Mouse (Mus musculus) hindbrain, embryonic 16.5 days (tissue): Measurements from ENCODE around the gene Arhgef39. TPM values are rescaled to one million over a fixed set of nuclear protein-coding genes. Genes with fewer than 3 reads are reported as not detected.

ENCODE experiments used
- ATAC-seq: fragments of 200-750 bp; cut with Nextera tagmentation; 2 replicates; pipeline ENCODE4 v1.8.0; 2017; ENCODE audit warnings: moderate TSS enrichment, moderate library complexity
- H3K27ac ChIP-seq: fragments of 300-500 bp; sonication (generic); 2 replicates; pipeline ENCODE4 v1.5.1; 2014; ENCODE audit warnings: low read depth, mild to moderate bottlenecking, control low read depth, low read length, moderate library complexity
- H3K27me3 ChIP-seq: fragments of 300-500 bp; sonication (generic); replicated peaks from 2 replicates; pipeline ENCODE4 v1.6.1; 2014; ENCODE audit warnings: low read length; ENCODE audit not compliant: control insufficient read depth, insufficient read depth
- H3K36me3 ChIP-seq: fragments of 300-500 bp; sonication (generic); 2 replicates; pipeline ENCODE4 v1.6.1; 2014; ENCODE audit warnings: mild to moderate bottlenecking, low read length, moderate library complexity, mixed read lengths; ENCODE audit not compliant: control insufficient read depth, insufficient read depth
- H3K4me1 ChIP-seq: fragments of 300-500 bp; sonication (generic); 2 replicates; pipeline ENCODE4 v1.6.1; 2014; ENCODE audit warnings: low read depth, low read length; ENCODE audit not compliant: control insufficient read depth, insufficient read depth
- H3K4me2 ChIP-seq: fragments of 300-500 bp; sonication (generic); 2 replicates; pipeline ENCODE4 v1.6.1; 2014; ENCODE audit warnings: mild to moderate bottlenecking, low read length, control low read depth, moderate library complexity
- H3K4me3 ChIP-seq: fragments of 300-500 bp; sonication (generic); 2 replicates; pipeline ENCODE4 v1.5.1; 2014; ENCODE audit warnings: mild to moderate bottlenecking, low read length, control low read depth, moderate library complexity
- H3K9ac ChIP-seq: fragments of 300-500 bp; sonication (generic); 2 replicates; pipeline ENCODE4 v1.6.1; 2014; ENCODE audit warnings: low read depth, mild to moderate bottlenecking, control low read depth, low read length, moderate library complexity
- H3K9me3 ChIP-seq: fragments of 300-500 bp; sonication (generic); 2 replicates; pipeline ENCODE4 v1.6.1; 2014; ENCODE audit warnings: mild to moderate bottlenecking, low read length, moderate library complexity; ENCODE audit not compliant: control insufficient read depth
- WGBS: fragments of 180-500 bp; shearing (Covaris S2); extraction: QIAGEN DNeasy Blood & Tissue Kit; methylation state at CpG from one replicate; pipeline ENCODE4 v1.1.7; 2014; 5-methylcytosine and 5-hydroxymethylcytosine counted together
- polyA plus RNA-seq: library from polyadenylated mRNA; unstranded; fragments of >200 nt; fragmentation: Nextera tagmentation; extraction: Ambion mirVana; gene quantifications from 2 replicates; pipeline ENCODE4 v1.2.1, GENCODE M21; 2015

Gene Arhgef39
- polyA plus RNA-seq, 1 experiment from 2014 or later, result 8.2 TPM

DNA sequence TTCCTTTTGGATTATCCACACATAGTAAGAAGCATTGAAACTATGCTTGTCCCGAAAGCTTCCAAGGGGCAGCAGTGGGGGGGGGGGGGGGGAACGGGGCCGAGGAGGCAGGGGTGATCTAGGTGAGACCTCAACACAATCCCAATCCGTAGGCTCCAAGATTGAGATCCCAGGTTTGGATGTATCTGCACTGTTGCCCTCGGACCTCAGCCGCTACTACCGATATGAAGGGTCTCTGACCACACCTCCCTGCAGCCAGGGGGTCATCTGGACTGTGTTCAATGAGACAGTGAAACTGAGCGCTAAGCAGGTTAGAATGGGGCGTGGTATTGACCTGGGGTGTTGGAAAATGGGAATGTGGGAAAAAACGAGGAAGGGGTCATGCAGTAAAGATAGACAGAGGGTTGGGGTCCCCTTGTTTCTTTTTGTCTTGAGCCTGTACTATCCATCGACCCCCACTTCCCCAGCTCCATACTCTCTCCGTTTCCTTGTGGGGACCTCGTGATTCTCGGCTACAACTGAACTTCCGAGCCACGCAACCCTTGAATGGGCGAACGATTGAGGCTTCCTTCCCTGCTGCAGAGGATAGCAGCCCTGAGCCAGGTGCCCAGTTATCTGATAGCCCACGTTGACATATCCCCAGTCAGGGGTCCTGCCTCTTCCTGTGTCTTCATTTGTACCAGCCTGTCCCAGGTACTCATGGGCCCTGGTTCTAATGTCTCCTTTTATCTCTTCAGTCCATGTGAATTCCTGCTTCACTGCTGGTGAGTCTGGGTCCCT, 12.4 kb upstream of the Arhgef39 start:
- Histone ChIP-seq H3K4me3 (no peak overlapping the region), H3K4me2 (no peak overlapping the region), H3K27me3 (peaks cover 7% of the 10 kb centered on the region), H3K27ac (no peak overlapping the region), H3K4me1 (peaks cover 13% of the 10 kb centered on the region), H3K36me3 (no peaks in the 10 kb centered on the region), H3K9me3 (no peaks in the 10 kb centered on the region), H3K9ac (no peak overlapping the region)
- no peak for ATAC-seq
- WGBS, result 77% methylated on average over 19 of the region's 19 CpGs

- Histone ChIP-seq H3K27ac (no peak overlapping the region), H3K4me2 (peak overlapping the region; percentile 61), H3K9me3 (no peaks in the 10 kb centered on the region), H3K36me3 (no peaks in the 10 kb centered on the region), H3K4me1 (peaks cover 13% of the 10 kb centered on the region), H3K9ac (no peak overlapping the region; the same call in 1 of the 2 replicates), H3K27me3 (peaks cover 7% of the 10 kb centered on the region), H3K4me3 (no peak overlapping the region)
- 23% methylated on average over 9 of the region's 9 CpGs for WGBS
- ATAC-seq, result no peak
These were observed 9.6 kb upstream of the Arhgef39 start for GRCm38 (mm10) chr4:43509109-43509508.

DNA sequence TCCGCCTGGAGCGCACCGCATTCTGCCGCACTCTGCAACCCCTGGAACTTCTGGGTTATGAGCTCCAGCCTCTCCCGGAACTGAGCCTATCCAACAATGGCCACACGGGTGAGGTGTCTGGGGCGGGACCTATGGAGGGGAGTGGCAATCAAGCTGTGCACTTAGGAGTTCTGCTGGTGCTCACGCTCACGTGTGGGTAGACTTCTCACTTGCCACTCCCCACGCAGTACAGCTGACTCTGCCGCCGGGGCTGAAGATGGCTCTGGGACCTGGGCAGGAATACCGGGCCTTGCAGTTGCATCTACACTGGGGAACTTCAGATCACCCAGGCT, 9.1 kb upstream of the Arhgef39 start:
- Histone ChIP-seq H3K36me3 (no peaks in the 10 kb centered on the region), H3K4me1 (peaks cover 13% of the 10 kb centered on the region), H3K4me3 (peak overlapping the region; percentile 33), H3K27me3 (peaks cover 7% of the 10 kb centered on the region), H3K9me3 (no peaks in the 10 kb centered on the region), H3K27ac (no peak overlapping the region), H3K9ac (peak overlapping the region; percentile 41), H3K4me2 (peak overlapping the region; percentile 61)
- WGBS, result 13% methylated on average over 13 of the region's 13 CpGs
- peak; percentile 48; the same call in 1 of the 2 replicates for ATAC-seq

DNA sequence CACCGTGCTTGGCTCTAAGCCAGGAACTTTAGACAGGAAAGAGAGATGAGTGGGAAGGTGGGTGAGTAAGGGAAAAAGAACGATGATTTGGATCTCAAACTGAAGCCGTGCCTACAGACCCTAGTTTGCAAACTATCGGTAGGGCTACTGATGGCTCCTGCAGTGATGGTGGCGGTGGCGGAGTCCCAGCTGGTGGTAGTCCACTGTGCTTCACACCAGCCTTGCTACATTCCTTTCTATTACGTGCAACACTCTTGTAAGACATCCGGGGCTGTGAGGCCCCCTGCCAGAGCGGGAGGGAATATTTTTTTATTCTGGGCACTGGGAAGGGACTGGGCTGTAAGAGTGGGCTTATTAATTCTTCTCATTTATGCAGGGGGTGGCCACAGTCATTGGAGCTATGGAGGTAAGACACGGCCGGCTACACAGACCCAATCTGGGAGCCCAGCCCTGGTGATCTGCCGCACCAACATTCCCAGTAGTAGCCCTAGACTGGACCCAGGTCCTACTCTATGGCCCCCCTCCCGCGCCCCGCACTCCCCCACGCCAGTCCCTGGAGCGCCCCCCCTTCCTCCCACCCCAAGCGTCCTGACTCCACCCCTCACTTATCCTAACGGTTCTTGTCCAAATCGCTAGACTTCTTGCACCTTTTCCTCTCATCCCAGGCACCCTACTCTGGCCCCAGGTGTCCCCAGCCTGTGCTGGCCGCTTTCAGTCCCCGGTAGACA, 8.6 kb upstream of the Arhgef39 start:
- peak overlapping the region; percentile 33 for H3K4me3 ChIP-seq

DNA sequence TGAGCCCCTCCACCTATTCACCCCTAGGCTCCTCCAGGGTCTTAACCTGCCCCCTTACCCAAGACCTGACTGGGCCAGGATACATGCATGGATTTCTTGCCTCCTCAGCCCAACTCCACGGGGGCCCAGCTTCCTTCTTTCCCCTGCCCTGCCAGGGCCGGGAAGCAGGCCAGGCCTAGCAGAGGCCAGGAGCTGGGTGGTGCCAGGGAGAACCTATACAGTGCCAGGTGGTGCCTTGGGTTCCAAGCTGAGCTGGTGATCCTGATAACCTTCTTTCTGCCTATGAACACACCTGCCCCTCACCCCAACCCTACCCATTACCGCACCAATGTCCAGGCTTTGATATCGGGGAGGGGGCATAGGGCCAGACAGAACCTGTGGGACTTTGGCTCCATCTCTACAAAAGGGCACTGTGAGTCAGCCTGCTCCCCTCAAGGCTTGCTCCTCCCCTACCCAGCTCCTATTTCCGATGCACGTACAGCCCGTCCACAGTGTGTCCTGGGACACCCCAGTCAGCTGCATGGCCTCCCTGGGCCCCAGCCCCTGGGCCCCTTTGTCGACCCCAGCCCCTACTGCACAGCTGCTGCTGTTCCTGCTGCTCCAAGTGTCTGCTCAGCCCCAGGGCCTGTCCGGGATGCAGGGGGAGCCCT, 7.2 kb upstream of the Arhgef39 start, which contains the start of gene Car9:
Car9 (plus strand) TSS at position 431 of the 650 bp plus-strand sequence.
- Histone ChIP-seq H3K27me3 (peaks cover 7% of the 10 kb centered on the region), H3K27ac (no peak within 1 kb of the TSS), H3K4me2 (no peak within 1 kb of the TSS), H3K4me3 (no peak within 1 kb of the TSS), H3K36me3 (no peaks in the 10 kb centered on the region), H3K9ac (no peak within 1 kb of the TSS), H3K4me1 (peaks cover 13% of the 10 kb centered on the region), H3K9me3 (no peaks in the 10 kb centered on the region)
- ATAC-seq, result peak; percentile 40
- 58% methylated on average over 9 of the region's 9 CpGs for WGBS

More for the DNA sequence above, 8.6 kb upstream of the Arhgef39 start:
- ATAC-seq, result 0 out of 2 replicates have a peak, but pooled peaks have one; percentile 48
- no peaks in the 10 kb centered on the region for H3K36me3 ChIP-seq
- peak overlapping the region; percentile 41 for H3K9ac ChIP-seq
- peaks cover 7% of the 10 kb centered on the region for H3K27me3 ChIP-seq
- 13% methylated on average over 22 of the region's 22 CpGs for WGBS
- no peaks in the 10 kb centered on the region for H3K9me3 ChIP-seq
- H3K27ac ChIP-seq, result no peak overlapping the region
- peak overlapping the region; percentile 61 for H3K4me2 ChIP-seq
- H3K4me1 ChIP-seq, result peaks cover 13% of the 10 kb centered on the region

- no peak overlapping the region for H3K4me3 ChIP-seq
- ATAC-seq, result no peak
- 60% methylated on average over 8 of the region's 8 CpGs for WGBS
- no peaks in the 10 kb centered on the region for H3K36me3 ChIP-seq
- no peaks in the 10 kb centered on the region for H3K9me3 ChIP-seq
- H3K4me1 ChIP-seq, result peaks cover 13% of the 10 kb centered on the region
- H3K27me3 ChIP-seq, result peaks cover 7% of the 10 kb centered on the region
- no peak overlapping the region for H3K27ac ChIP-seq
- H3K4me2 ChIP-seq, result no peak overlapping the region
- H3K9ac ChIP-seq, result no peak overlapping the region
These were observed 6.6 kb upstream of the Arhgef39 start for GRCm38 (mm10) chr4:43506074-43506473.

DNA sequence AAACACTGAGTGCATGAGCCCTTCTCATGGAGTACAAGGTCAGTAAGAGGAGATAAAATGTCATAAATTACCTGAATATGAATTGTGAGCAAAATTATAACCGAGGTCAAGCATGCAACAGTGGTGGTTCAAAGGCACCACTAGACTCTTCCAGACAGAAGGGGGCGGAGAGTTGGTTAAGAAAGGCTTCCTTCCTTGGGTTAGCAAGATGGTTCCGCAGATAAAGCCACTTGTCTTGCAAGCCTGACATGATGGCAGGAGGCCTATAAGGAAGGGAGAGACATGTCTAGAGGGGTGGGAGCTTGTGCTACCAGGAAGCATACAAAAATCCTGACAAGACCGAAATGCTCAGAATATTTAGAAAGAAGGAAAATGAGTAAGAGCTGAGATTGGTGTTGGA, 4.8 kb upstream of the Arhgef39 start:
- no peak for ATAC-seq
- no peaks in the 10 kb centered on the region for H3K36me3 ChIP-seq
- peaks cover 7% of the 10 kb centered on the region for H3K27me3 ChIP-seq
- H3K9me3 ChIP-seq, result no peaks in the 10 kb centered on the region
- WGBS, result 82% methylated on average over 4 of the region's 4 CpGs
- no peak overlapping the region for H3K4me3 ChIP-seq
- no peak overlapping the region for H3K9ac ChIP-seq
- no peak overlapping the region for H3K4me2 ChIP-seq
- H3K4me1 ChIP-seq, result peaks cover 13% of the 10 kb centered on the region
- no peak overlapping the region for H3K27ac ChIP-seq

- H3K36me3 ChIP-seq, result no peaks in the 10 kb centered on the region
- H3K9me3 ChIP-seq, result no peaks in the 10 kb centered on the region
- no peak overlapping the region for H3K4me2 ChIP-seq
- WGBS, result 82% methylated on average over 6 of the region's 6 CpGs
- H3K27me3 ChIP-seq, result no peaks in the 10 kb centered on the region; the same call in 1 of the 2 replicates
- no peak overlapping the region for H3K9ac ChIP-seq
- no peak overlapping the region for H3K27ac ChIP-seq
- no peak for ATAC-seq
- H3K4me1 ChIP-seq, result peaks cover 11% of the 10 kb centered on the region
- no peak overlapping the region for H3K4me3 ChIP-seq
These were observed 4.0 kb upstream of the Arhgef39 start for GRCm38 (mm10) chr4:43503506-43503905.

DNA sequence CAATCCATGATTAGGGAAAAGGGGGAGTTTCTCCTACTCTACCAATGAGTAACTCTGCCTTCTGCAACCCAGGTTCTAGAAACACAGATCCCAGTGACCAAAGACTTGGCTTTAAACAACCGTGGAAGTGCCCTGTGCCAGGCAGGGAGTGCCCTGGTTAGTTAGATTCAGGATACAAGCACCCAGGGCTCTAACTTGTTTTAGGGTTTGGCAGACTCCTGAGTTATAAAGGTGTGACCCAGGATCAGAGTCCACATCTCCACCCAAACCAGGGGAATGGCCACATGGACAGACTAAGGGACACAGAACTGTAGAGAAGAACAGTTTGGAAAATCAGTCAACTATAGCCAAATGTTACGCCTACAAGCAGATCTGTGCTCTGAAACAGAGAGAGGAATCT, 3.5 kb upstream of the Arhgef39 start:
- Histone ChIP-seq H3K9ac (no peak overlapping the region), H3K27ac (no peak overlapping the region), H3K27me3 (no peaks in the 10 kb centered on the region; the same call in 1 of the 2 replicates), H3K9me3 (no peaks in the 10 kb centered on the region), H3K4me2 (no peak overlapping the region), H3K4me3 (no peak overlapping the region), H3K36me3 (no peaks in the 10 kb centered on the region), H3K4me1 (peaks cover 6% of the 10 kb centered on the region)
- 73% methylated on average over 2 of the region's 2 CpGs for WGBS
- no peak for ATAC-seq
